Mouse (Mus musculus): Measurements from ENCODE around the gene Zfp683. TPM values are rescaled to one million over a fixed set of nuclear protein-coding genes. Genes with fewer than 3 reads are reported as not detected.

Gene Zfp683
- total RNA-seq, 1 experiment, result not detected

DNA sequence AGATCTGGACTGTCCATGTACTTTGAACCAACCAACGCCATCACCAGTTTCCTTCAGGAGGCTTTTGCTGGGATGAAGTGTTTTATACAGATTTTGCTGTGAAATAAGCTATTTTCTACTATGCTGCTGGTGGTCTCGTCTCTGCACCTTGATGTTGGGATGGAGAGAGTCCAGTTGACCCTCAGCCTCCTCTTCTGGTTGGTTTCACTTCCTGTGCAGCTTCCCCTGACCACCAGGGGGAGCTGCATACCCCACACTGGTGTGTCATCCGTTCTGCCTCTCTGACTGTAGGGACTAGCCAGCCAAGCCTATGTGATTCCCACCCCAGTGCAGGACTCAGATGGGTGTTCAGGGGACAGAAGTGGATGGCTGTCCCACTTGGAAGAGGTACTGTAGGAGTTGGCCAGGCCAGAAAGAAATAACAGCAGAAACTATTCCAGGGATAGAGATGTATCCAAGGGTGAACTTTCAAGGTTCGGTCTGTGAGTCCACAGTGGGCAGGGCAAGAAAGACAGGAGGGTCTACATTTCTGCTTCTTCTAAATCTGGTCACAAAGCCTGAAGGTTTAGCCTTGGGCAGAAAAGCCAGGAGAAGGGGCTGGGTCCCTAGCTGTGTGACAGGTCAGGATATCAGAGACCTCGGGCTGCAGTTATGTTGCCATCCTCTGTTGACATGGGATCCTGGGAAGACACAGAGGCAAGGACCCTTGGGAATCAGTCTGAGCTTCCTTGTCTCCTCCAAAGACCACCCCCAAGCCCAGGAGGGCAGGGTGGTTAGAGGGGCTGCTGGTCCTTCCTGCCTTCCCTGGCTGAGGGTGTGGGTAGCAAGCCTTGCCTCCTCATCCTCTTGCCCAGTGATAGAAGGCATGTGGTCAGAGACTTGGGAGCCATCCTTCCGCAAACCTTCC, 39.0 kb downstream of the Zfp683 start:
- no peak overlapping the region for H3K4me3 ChIP-seq (ENCODE audit: insufficient read depth in 1 of 2, low read depth in 1 of 2, low read length in 2 of 2, poor library complexity in 1 of 2, severe bottlenecking in 1 of 2)
- no peaks in the 10 kb centered on the region for H3K9me3 ChIP-seq (ENCODE audit: control insufficient read depth, insufficient read depth, low read depth, low read length)
- no peaks in the 10 kb centered on the region for H3K4me1 ChIP-seq (ENCODE audit: control insufficient read depth in 2 of 2, insufficient read depth in 2 of 2, low read length in 2 of 2, poor library complexity in 1 of 2)
- TF ChIP-seq HCFC1 (IDR thresholded peaks at IDR 0.05; ENCODE audit: borderline replicate concordance, insufficient read depth, low read length) (no peak), CHD2 (IDR thresholded peaks at IDR 0.05; ENCODE audit: low read depth, low read length) (no peak), MAFK (IDR thresholded peaks at IDR 0.05; ENCODE audit: insufficient read depth, low read depth, low read length) (no peak), ZC3H11A (IDR thresholded peaks at IDR 0.05; ENCODE audit: borderline replicate concordance, low read depth, low read length) (no peak), ZNF384 (IDR thresholded peaks at IDR 0.05; ENCODE audit: low read depth, low read length) (no peak)
- in situ Hi-C loops (cut with MboI; ENCODE audit: low sequenced_read_pairs in 2 of 2, unreplicated experiment in 2 of 2), result no loop called here
- no peak overlapping the region for H3K27ac ChIP-seq (ENCODE audit: insufficient read depth, low read depth, low read length, poor library complexity, severe bottlenecking)
- no peak overlapping the region for H3K9ac ChIP-seq (ENCODE audit: insufficient read depth, low read depth, low read length, poor library complexity, severe bottlenecking)
- H3K36me3 ChIP-seq (ENCODE audit: control insufficient read depth, insufficient read depth, low read length, poor library complexity, severe bottlenecking), result peaks cover 7% of the 10 kb centered on the region; the same call in 1 of the 2 replicates
- peak; percentile 48 for DNase-seq (ENCODE audit: low read depth, low spot score)

DNA sequence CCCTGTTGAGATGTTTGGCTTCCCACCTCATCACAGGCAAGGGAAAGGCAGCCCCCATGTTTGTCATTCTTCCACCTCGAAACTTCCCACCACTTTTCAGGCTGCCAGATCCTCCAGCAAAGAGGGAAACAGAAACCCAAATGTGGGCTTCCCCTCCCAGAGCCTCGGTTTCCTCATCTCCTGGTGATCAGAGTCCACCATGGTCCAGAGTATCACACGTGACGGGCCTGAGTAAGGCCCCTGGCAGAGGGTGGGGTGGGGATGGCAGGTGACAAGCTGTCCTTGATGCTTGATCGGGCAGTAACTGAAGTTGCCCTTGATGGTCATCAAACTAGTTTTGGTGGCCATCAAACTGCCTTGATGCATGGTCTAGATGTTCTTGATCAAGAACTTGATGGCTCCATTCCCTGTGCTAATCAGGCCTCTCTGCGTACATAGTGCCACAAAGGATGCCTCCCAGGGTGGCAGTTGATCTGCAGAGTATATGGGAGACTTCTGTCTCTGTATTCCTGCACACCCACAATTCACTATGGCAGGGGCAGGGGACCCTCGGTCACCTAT, 40.4 kb downstream of the Zfp683 start:
- DNase-seq (ENCODE audit: low read depth, low spot score), result no peak
- TF ChIP-seq MAFK (IDR thresholded peaks at IDR 0.05; ENCODE audit: insufficient read depth, low read depth, low read length) (no peak), ZNF384 (IDR thresholded peaks at IDR 0.05; ENCODE audit: low read depth, low read length) (no peak), CHD2 (IDR thresholded peaks at IDR 0.05; ENCODE audit: low read depth, low read length) (no peak), ZC3H11A (IDR thresholded peaks at IDR 0.05; ENCODE audit: borderline replicate concordance, low read depth, low read length) (no peak)
- Histone ChIP-seq H3K36me3 (ENCODE audit: control insufficient read depth, insufficient read depth, low read length, poor library complexity, severe bottlenecking) (peaks cover 2% of the 10 kb centered on the region; the same call in 1 of the 2 replicates), H3K9me3 (ENCODE audit: control insufficient read depth, insufficient read depth, low read depth, low read length) (no peaks in the 10 kb centered on the region), H3K27ac (ENCODE audit: insufficient read depth, low read depth, low read length, poor library complexity, severe bottlenecking) (no peak overlapping the region), H3K4me1 (ENCODE audit: control insufficient read depth in 2 of 2, insufficient read depth in 2 of 2, low read length in 2 of 2, poor library complexity in 1 of 2) (peaks cover 0 to 4% of the 10 kb centered on the region in 2 experiments; a peak in 1 of 4 replicates), H3K4me3 (ENCODE audit: insufficient read depth in 1 of 2, low read depth in 1 of 2, low read length in 2 of 2, poor library complexity in 1 of 2, severe bottlenecking in 1 of 2) (no peak overlapping the region), H3K9ac (ENCODE audit: insufficient read depth, low read depth, low read length, poor library complexity, severe bottlenecking) (no peak overlapping the region)
- in situ Hi-C loops (cut with MboI; ENCODE audit: low sequenced_read_pairs in 2 of 2, unreplicated experiment in 2 of 2), result no loop called here

DNA sequence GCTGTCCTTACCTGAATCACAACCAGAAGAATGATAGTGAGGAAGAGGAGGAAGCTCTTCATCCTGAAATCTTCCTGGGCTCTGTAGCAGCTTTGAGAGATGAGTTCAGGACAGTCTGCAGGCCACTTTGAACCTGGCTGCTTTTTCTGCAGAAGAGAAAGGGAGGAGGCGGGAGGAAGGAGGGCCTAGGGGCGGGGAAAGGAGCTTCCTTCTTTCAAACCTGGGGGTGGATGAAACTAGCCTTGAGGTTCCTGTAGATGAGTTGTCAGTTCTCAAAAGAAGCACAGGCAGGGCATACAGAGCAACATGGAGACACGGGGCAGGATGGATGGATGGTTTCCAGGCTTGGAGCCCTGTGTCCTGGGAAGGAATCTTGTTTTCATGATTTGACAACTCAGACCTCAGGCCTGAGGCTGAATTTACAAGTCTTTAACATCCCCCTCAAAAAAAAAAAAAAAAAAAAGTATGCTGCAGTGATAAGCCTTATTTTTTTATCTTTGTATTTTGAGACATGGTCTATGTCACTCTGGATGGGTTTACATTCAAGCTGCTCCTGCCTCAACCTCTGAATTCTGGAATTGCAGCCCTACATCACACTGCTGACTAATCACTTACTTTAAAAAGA, 41.4 kb downstream of the Zfp683 start, which contains the start of gene Cd52:
Gene Cd52 (minus strand): TSS at position 160 of the 625 bp plus-strand sequence.
- TF ChIP-seq ZNF384 (IDR thresholded peaks at IDR 0.05; ENCODE audit: low read depth, low read length), result 0 out of 2 replicates have a peak, but pooled peaks have one; percentile 10
- no peak for TF ChIP-seq ZC3H11A (IDR thresholded peaks at IDR 0.05; ENCODE audit: borderline replicate concordance, low read depth, low read length)
- H3K36me3 ChIP-seq (ENCODE audit: control insufficient read depth, insufficient read depth, low read length, poor library complexity, severe bottlenecking), result no peaks in the 10 kb centered on the region
- no peak for DNase-seq (ENCODE audit: low read depth, low spot score)
- no peak within 1 kb of the TSS for H3K4me3 ChIP-seq (ENCODE audit: insufficient read depth in 1 of 2, low read depth in 1 of 2, low read length in 2 of 2, poor library complexity in 1 of 2, severe bottlenecking in 1 of 2)
- H3K4me1 ChIP-seq (ENCODE audit: control insufficient read depth in 2 of 2, insufficient read depth in 2 of 2, low read length in 2 of 2, poor library complexity in 1 of 2), result peaks cover 0 to 4% of the 10 kb centered on the region in 2 experiments; a peak in 1 of 4 replicates
- no peaks in the 10 kb centered on the region for H3K9me3 ChIP-seq (ENCODE audit: control insufficient read depth, insufficient read depth, low read depth, low read length)
- in situ Hi-C loops (cut with MboI; ENCODE audit: low sequenced_read_pairs in 2 of 2, unreplicated experiment in 2 of 2), result no loop called here
- H3K27ac ChIP-seq (ENCODE audit: insufficient read depth, low read depth, low read length, poor library complexity, severe bottlenecking), result no peak within 1 kb of the TSS
- no peak within 1 kb of the TSS for H3K9ac ChIP-seq (ENCODE audit: insufficient read depth, low read depth, low read length, poor library complexity, severe bottlenecking)

DNA sequence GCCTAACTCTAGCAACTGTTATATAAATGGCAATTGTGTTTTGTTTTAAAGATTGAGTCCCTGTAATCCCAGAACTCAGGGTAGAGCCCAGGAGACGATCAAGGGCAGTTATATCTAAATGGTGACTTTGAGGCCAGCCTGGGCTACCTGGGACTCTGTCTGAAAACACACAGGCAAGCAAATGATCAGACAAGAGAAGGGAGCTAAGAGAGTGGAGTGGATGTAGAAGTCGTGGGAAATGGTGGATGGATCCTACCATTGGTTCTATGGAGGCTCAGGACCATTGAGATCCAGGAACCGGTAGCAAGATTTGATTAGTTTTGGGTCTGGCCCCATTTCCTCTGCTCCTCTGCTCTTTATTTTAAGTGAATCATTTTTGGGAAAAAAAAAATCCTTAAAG, 42.5 kb downstream of the Zfp683 start:
- no peak for DNase-seq (ENCODE audit: low read depth, low spot score)
- H3K27ac ChIP-seq (ENCODE audit: insufficient read depth, low read depth, low read length, poor library complexity, severe bottlenecking), result no peak overlapping the region
- no peak overlapping the region for H3K9ac ChIP-seq (ENCODE audit: insufficient read depth, low read depth, low read length, poor library complexity, severe bottlenecking)
- H3K4me1 ChIP-seq (ENCODE audit: control insufficient read depth in 2 of 2, insufficient read depth in 2 of 2, low read length in 2 of 2, poor library complexity in 1 of 2), result peaks cover 0 to 4% of the 10 kb centered on the region in 2 experiments; a peak in 1 of 4 replicates
- no peak overlapping the region for H3K4me3 ChIP-seq (ENCODE audit: insufficient read depth in 1 of 2, low read depth in 1 of 2, low read length in 2 of 2, poor library complexity in 1 of 2, severe bottlenecking in 1 of 2)
- TF ChIP-seq ZNF384 (IDR thresholded peaks at IDR 0.05; ENCODE audit: low read depth, low read length), result no peak
- TF ChIP-seq HCFC1 (IDR thresholded peaks at IDR 0.05; ENCODE audit: borderline replicate concordance, insufficient read depth, low read length), result no peak
- TF ChIP-seq ZC3H11A (IDR thresholded peaks at IDR 0.05; ENCODE audit: borderline replicate concordance, low read depth, low read length), result no peak
- no peak for TF ChIP-seq CHD2 (IDR thresholded peaks at IDR 0.05; ENCODE audit: low read depth, low read length)
- no peak for TF ChIP-seq MAFK (IDR thresholded peaks at IDR 0.05; ENCODE audit: insufficient read depth, low read depth, low read length)
- in situ Hi-C loops (cut with MboI; ENCODE audit: low sequenced_read_pairs in 2 of 2, unreplicated experiment in 2 of 2), result no loop called here
- H3K9me3 ChIP-seq (ENCODE audit: control insufficient read depth, insufficient read depth, low read depth, low read length), result no peaks in the 10 kb centered on the region
- H3K36me3 ChIP-seq (ENCODE audit: control insufficient read depth, insufficient read depth, low read length, poor library complexity, severe bottlenecking), result no peaks in the 10 kb centered on the region

Data from ES-E14 (cell line).